Mouse (Mus musculus) forelimb bud, embryonic 11.5 days (tissue): ENCODE measurements around the gene Slit2.
A peak's percentile ranks its signal among the peaks of the same experiment; 100 is the strongest.

ENCODE experiments used
- DNase-seq: peaks from one replicate; pipeline ENCODE4 v3.0.0-alpha.2; 2012; ENCODE audit warnings: low read depth, low spot score

Gene Slit2

DNA sequence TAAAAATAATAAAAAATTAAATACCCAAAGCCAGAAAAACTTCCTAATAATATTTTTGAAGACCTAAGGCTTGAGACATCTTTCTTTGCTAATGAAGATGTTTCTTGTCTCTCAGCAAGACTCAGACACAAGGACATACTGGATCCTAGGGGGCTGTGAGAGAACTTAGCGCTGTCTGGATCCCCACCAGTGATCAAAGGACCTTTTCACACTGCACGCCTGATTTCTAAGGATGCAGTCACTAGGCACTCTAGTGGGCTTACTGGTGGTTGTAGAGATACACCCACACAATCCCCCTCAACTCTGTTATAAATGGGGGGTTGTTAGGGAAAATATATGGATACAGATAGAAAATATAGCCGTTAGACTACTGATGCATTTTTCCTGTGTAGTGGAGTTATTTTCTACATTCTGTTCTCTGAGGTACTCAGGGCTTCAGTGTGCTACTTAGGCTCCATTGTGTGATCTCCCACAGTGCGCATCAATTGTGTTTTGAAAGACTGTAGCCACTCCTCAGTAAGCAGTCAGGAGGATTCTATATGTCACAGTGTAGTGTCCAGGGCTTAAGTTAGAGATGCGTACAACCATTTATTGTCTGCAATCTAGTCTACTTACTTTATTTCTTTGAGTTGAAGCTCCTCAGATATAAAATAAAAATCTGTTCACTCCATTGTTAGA lies 67.8 kb downstream of the Slit2 start:
- DNase-seq: no peak

GRCm38 (mm10) chr5:48058612-48059011 lies 75.7 kb downstream of the Slit2 start:
- DNase-seq: no peak

DNA sequence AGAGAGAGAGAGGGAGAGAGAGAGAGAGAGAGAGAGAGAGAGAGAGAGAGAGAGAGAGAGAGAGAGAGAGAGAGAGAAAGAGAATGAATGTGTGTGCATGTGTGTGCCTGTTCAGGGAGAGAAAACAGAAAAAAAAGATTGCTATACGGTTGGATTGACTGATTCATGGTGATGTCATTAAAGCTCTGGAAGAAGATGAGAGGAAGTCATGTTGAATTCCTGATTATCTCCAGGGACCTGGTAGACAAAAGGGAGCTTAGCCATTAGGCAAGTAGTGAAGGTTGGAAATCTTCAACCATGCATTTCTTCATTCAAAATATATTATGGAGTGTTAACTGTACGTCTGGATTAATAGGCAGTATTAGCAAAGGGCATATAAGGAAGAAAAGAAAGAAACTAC lies 77.8 kb downstream of the Slit2 start:
- DNase-seq: no peak

DNA sequence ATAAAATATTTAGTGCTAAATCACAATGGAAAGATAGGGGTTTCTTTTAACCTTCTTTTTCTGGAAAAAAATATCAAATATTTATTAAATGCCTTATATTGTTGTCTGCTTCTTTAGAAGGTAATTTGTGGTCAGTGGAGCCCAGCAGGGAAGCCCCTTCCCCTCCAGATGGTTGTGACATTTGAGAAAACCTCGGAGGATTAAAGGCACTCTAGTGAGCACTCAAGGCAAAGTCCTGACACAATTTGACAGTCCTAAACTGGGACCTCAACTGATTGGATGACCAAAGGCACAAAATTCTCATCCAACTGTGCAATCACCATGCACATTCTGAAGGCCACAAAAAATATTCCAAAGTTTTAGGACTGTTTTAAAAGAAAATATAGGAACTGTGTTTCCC lies 95.8 kb downstream of the Slit2 start:
- DNase-seq: no peak

DNA sequence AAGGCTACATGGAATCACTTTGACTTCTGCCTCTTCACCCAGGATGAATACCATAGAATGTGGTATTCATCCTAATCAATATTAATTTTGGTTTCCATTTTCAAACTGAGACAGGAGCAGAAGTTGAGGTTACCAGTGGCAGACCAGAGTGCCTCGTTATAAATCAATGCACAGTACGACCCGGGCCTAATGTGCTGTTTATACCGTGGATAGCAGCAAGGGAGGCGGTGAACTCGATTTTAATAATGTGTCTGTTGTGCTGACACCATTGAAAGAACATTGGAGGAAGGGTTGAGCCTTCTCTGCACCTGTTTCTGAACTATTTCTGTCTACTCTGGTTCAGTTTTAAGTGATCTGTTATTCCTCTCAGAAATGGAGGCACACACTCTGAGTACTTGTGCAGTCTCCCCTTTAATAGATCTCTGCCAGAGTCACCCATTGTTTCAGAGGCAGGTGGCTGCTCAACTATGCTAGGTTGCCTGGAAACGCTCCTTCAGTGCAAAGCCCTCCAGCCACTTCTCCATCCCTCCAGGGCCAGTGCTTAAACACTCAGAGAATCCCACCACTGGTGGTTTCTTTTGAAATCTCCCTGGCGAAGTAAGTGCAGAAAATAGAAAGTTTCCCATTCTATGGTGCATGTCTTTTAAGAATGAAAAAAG lies 98.4 kb downstream of the Slit2 start:
- DNase-seq: no peak

DNA sequence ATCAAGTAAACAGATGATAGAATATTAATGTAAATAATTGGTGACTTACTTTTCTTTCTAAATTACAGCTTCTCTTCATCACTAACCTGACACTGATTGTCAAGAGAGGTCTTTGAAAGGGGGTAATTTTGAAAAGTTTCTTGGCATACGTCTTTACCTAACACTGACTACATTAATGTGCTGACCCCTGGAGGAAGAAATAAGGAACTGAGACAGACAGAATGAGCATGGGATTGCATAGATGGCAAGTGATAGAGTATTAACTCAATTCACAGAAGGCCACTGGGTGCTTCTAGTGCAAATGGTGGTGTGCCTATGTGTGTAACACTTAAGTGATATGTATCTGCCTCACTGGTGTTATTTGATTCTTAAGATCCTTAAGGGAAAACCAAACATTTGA lies 130.5 kb downstream of the Slit2 start:
- DNase-seq: no peak

- no peak for DNase-seq
These were observed 132.1 kb downstream of the Slit2 start for GRCm38 (mm10) chr5:48114969-48115537.

- no peak for DNase-seq
These were observed 139.7 kb downstream of the Slit2 start for GRCm38 (mm10) chr5:48122651-48123050.

- peak; percentile 54 for DNase-seq
These were observed 143.0 kb downstream of the Slit2 start for GRCm38 (mm10) chr5:48125770-48126423.

- DNase-seq: no peak
These were observed 147.0 kb downstream of the Slit2 start for GRCm38 (mm10) chr5:48129981-48130380.

DNA sequence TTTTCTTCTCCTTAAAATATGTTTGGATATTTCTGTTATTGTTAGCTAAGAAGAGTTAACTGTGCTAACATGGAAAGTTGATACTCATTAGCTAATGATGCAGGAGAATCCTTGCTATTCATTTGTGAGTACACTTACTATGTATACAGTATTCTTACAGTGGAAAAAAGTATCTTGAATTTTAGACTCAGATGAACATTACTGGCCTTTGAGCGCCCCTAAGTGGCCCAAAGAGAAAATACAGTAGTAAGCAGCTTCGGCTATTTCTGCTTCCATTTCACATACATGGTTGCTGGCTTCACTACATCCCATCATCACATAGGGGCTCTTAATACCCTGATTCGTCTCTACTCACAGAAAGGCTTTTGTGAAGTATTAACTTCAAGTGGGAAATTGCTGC lies 153.6 kb downstream of the Slit2 start:
- peak; percentile 33 for DNase-seq

GRCm38 (mm10) chr5:48138849-48139487 lies 156.0 kb downstream of the Slit2 start:
- peak; percentile 40 for DNase-seq

GRCm38 (mm10) chr5:48139488-48139862 lies 156.5 kb downstream of the Slit2 start:
- DNase-seq: no peak

GRCm38 (mm10) chr5:48146082-48146481 lies 163.1 kb downstream of the Slit2 start:
- DNase-seq: no peak

DNA sequence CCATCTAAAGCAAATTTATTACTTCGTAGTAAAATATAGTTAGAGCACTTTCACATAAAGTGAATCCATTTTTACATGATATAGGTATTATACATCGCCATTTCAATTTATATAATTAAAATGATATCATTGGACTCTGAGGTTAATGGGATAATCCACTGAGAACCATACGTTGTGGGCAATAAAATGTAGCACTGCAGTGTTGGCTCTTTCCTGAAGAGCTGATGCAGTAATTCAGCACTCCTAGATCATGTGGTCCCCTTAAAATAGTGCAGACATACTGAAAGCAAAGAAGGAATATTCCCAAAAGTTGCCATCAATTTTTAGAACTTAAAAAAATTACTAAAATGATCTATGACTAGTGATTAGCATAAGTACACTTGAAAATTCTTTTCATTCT lies 177.9 kb downstream of the Slit2 start:
- no peak for DNase-seq

GRCm38 (mm10) chr5:48181646-48182302 lies 198.8 kb downstream of the Slit2 start:
- DNase-seq: peak; percentile 4

DNA sequence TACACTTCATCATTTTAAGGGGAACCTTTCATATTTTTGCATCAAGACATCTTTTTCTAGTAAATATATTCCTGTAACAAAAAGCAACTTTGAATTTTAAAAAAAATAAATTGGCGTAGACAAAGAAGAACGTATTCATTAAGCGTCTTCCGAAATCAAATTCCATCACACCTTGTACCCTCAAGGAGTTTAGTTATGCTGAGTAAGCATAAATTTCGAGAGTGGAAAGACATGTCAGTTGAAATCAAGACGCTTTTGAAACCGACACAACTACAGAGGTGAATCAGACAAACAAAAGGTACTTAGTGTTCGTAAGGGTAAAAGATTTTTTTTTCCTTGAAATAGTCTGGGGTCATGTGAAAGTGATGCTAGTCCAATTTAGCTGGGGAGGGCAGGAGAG lies 201.4 kb downstream of the Slit2 start:
- DNase-seq: no peak

DNA sequence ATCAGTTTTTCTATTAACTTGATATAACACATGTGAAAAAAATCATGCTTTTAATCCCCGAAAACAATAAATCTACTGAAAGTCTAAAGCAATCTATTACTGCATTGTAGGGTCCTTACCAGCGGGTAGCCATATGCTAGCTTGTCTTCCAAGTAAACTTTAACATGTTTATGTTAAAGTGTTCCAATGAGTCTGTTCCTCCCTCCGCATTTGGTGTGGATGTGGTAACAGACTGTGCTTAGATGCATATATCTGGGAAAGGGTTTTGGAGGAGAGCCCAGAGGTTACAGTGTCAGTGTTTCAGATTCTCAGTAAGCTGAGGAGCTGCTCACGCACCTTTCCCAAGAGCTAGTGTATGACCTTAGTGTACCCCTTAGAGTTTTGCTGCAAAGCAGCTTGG lies 204.9 kb downstream of the Slit2 start:
- no peak for DNase-seq

DNA sequence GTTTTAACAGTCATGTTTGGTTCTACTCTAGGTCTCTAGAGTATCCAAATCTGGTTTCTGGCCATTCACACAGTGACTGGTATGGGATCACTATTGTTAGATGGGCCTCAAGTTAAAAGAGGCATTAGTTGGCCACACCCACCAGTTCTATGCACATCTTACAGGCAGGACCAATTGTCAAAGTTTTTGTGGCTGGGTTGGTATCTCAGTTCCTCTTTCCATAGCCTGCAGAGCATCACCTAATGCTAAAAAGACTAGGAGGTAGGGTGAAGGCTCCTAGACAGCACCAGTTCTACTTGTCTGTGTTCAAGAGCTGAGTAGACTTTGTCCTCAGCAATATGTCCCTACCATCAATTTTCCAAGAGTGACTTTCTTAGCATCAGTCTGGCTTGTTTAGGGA lies 216.4 kb downstream of the Slit2 start:
- DNase-seq: no peak

DNA sequence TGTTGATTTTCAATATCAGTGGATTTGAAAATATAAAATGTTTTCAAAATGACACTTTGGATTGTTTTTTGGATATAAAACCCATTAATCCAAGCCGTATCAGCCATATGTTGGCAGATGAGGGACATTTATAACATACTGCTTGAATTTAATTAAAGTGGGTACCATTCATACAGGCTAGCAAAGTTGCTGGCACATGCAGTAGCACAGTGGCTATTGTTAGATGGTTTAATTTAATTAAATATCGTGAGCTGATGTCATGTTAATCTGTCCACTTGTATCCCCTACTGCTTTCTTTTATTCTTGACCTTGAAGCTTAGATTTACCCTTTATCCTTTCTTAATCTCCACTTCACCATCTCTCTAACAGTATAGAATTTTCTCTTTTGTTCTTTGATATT lies 232.3 kb downstream of the Slit2 start:
- no peak for DNase-seq

DNA sequence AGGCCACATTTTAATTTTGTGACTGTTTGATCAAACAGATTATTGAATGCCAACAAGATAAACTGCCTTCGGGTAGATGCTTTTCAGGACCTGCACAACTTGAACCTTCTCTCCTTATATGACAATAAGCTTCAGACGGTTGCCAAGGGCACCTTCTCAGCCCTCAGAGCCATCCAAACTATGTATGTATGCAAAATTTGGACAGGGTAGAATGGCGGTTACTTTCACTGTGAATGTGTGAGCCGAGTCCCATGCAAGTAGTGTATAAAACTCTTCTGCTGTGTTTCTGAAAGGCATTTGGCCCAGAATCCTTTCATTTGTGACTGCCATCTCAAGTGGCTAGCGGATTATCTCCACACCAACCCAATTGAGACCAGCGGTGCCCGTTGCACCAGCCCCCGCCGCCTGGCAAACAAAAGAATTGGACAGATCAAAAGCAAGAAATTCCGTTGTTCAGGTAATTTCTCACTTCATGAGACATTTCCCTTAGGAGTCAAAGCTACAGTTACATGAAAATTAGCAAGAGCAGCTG lies 236.8 kb downstream of the Slit2 start:
- DNase-seq: no peak
